Mouse (Mus musculus) heart, adult 2 months (tissue): ENCODE data around the gene Mapre3.

ENCODE experiments used
- CTCF ChIP-seq: fragments of 200-600 bp; IDR thresholded peaks from 2 replicates; pipeline ENCODE4 v1.8.1; 2022; ENCODE audit warnings: antibody characterized with exemption, mild to moderate bottlenecking, moderate library complexity
- EP300 ChIP-seq: fragments of 200-500 bp; IDR thresholded peaks from 2 replicates; pipeline ENCODE4 v1.6.1; 2011; ENCODE audit warnings: low read depth, low read length, control low read depth; ENCODE audit not compliant: insufficient read depth
- POLR2A ChIP-seq: fragments of 200-500 bp; IDR thresholded peaks from 2 replicates; pipeline ENCODE4 v1.6.1; 2011; ENCODE audit warnings: mild to moderate bottlenecking, low read depth, low read length, control low read depth; ENCODE audit not compliant: insufficient read depth

GRCm38 (mm10) chr5:30874365-30874764 is 59.9 kb downstream of the Mapre3 start:
- TF ChIP-seq POLR2A: no peak
- TF ChIP-seq CTCF: no peak
- no peak for TF ChIP-seq EP300
